Mouse (Mus musculus): ENCODE measurements around the gene B830017H08Rik. TPM values are rescaled to one million over a fixed set of nuclear protein-coding genes. Genes with fewer than 3 reads are reported as not detected.
A peak's percentile ranks its signal among the peaks of the same experiment; 100 is the strongest.

B830017H08Rik gene
- not detected for total RNA-seq (2021)
- long read RNA-seq, experiment 1, result 0 reads
- long read RNA-seq, experiment 2, result 0 reads

DNA sequence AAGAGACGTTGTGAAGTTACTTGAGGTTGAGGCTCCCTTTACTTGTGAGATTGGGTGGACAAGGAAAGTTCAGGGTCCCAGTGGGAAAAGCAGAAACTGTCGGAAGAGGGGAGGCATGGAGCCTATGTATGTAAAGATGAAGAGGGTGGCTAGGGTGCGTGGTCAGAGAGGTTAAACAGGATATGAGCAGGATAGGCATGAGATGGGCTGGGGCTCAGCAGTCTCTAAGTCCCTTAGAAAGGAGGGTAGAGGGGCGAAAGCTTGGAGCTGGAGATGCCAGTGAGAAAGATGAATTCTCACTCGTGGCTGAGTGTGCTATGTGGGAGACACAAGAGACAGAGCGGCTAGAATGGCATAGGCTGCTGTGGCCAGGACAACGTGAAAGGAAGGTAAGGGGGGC is at the start of gene B830017H08Rik:
Gene B830017H08Rik (plus strand): TSS at position 301 of the 400 bp plus-strand sequence.
- DNase-seq, result no peak

DNA sequence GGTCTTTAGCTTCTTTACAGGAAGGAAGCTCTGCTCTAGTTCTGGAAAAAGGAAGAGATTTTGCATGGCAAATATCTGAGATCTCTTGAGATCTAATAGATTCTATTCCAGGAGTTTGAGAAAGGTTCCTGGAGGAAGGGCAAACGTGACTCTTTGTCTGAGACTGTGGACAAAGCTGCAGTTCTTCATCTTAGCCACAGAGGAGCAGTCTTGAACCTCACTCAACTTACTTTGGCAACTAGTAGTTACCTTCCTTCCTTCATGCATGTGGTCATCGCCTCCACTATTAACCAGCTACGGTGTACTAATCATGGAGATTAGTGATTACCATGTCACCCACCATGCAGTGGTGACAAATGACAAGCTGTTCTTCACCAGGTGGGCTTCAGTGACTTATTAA is 47.6 kb upstream of the B830017H08Rik start:
- DNase-seq, result no peak

DNA sequence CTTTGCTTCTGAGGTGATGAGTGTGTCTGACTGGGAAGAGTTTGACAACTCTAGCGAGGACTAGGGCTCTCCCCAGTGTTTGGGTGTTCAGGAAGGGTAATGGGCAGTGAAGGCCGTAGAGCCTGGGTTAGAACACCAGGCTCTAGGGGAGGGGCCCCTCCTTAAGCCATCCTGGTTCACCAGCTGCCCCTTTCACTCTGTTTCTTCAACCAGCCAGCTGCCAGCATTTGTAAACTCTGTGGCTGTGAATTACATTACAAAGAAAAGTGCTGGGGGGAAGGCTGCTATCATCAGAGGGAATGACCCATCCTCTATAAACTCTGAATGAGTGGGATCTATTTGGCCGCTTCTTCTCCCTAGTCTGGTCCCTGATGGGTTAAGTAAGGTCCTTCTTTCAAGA is 40.2 kb upstream of the B830017H08Rik start:
- DNase-seq, result no peak

DNA sequence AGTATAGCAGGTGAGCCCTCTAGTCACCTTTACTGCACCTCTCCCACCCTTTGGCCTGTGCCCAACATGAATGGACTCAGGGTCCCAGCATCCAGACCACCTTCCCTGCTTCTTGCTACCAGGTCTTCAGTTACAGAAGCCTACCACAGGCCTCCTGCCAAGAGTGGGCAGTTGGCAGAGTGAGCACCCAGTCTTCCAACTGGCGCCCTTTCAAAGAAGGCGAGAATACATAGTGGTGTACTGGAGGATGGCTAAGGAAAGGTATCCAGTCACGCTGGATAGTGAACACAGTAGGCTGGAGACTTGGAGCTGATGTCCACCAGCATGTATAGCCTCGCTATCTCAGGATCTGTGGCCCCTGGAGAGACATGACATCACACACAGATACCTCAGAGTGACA is 38.9 kb upstream of the B830017H08Rik start:
- DNase-seq, result no peak

DNA sequence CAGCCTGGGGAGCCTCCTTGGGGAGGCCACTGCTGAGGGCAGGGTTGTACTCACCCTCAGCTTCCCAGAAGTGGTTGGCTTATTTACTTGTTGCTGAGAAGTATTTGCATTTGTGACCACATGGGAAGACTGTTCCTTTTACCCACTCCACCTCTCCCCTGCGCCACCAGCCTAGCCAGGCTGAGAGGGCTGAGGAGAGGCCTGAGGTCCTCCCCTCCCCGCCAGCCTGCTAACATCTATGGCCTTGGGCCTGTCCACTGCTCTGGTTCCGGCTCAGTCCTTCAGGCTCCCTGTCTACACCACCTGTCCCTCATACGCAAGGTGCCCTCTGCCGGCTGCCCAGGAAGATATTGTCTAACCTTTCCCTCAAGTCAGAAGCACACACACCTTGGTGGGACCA is 37.3 kb upstream of the B830017H08Rik start:
- no peak for DNase-seq

DNA sequence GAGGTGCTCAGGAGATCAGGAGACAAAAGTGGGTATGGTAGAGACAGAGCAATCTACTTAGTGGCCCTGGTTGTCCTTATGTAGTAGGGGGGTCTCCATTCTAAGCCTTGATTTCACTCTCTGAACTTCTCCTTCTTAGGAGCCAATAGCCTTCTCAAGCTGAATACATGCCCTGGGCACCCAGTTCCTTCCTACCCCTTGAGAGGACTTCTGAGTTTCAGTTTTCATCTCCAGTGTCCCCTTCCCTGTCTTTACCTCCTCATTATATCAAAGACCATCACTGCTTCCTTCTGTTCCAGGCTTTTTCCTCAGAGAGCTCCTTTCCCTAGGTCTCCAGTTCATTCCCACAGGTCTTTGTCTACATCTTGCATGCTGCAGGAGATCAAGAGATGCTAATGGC is 36.4 kb upstream of the B830017H08Rik start:
- no peak for DNase-seq

DNA sequence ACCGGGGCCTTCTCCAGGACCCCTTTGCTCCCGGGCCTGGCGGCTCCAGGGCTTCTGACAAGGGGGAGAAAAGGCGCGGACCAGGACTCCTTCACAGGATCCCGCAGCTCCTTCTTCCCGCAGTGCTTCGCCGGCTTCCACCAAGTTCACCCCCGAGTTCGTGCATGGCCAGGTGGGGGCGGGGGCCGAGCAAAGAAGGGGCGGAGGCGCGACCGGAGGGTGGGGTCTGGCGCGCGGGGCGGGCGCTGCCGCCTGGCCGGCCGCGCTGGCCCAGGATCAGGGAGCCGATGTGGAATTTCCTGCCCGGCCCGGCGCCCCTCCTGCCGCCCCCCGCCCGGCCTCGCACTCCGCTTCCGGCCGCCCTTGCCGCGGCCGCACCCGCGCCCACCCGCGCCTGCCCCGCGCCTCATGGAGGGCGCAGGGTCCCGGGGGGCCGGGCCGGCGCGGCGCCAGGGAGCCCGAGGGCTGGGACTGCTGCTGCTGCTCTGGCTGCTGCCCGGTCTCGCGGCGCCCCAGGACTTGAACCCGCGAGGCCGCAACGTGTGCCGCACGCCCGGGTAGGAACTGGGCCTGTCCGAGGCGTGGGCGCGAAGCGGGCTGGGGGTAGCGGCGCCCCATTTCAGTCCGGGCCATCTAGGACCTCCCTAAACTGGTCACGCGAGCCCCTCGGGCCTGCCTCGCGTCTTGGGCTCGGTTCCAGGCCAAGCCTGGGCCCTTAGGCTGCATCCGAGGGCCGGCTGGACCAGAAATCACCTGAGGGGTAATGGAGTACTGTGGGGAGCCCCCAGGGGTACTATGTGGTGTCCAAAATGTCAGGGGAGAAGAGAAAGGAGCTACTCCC is 35.7 kb upstream of the B830017H08Rik start, which contains the start of gene Scarf2:
Gene Scarf2 (plus strand): TSS at position 312 of the 841 bp plus-strand sequence.
- DNase-seq, result peak; percentile 72

DNA sequence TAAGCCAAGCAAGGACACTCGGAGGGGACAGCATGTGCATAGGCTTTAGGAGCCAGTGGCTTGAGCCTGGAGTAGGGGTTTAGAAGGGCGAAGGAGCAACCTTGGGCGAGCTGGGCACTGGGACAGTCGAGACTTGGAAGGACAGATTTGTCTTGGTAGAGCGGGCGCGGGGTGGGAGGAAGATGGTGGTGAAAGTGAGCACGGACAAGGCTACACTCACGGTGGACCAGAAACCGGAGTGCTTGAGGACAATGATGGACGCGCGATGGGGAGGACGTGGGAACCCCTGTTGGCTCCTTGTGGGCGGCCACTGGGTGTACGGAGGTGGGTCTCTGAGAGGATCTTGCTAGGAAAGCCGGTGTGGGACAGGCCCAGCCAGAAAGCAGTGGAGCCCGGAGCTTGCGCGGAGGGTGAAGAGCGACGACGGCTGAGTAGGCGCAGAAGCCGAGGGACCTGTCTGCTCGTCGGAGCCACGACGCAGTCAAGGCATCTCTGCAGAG is 35.1 kb upstream of the B830017H08Rik start:
- no peak for DNase-seq

DNA sequence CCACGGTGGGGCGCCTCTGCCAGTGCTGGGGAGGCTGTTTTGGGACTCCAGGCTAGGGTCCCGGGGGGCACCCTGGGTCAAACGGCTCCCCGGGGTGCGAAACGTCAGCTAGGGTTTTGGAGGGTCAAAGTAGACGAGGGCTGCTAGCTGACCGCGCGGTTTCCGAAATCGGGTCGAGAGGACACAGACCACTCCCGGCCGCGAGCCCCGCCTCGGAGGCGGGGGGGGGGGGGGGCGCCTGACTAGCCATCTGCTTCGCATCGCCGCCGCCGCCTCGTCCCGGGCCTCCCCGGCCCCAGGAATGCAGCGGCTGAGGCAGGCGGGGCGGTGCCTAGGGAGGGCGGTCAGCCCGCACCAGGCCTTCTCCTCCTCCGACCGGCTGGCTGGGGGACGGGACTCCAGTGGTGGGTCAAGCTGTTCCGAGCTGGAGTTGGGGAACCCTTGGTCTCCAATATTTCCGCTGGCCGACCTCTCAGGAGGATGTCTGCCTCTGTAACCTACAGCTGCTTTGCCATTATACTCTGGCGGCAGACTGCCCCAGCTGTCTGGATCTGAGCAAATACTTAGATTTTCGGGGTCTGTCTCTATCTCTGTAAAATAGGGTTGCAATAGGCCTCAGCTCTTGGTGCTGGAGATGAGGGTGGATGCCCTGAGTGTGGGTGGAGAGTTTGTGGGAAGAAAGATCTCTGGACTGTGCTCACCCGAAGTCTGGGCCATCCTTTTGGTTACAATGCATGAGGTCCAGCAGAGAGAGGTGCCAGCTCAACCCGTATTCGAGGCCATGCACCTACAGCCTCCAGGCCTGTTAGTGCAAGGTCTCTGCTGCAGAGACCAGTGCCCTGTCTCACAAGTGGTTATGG is 34.4 kb upstream of the B830017H08Rik start:
- DNase-seq, result peak; percentile 73

DNA sequence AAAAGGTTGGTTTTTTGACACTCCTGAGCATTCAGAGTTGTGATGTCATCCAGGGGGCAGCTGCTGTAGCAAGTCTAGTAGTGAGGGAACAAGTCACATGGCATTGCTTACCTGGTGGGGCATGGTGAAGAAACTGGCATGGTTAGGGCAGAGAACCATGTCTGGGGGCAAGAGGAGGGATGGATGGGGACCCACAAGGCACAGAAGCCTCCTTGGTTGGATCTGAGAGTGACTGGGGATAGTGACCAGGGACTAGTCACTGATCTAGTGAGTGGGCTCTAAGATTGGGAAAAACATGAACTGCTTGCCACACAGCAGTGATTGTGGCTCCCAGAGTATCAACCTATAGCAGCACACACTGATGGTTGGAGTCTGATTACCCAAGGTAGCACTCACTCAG is 33.3 kb upstream of the B830017H08Rik start:
- DNase-seq, result no peak

DNA sequence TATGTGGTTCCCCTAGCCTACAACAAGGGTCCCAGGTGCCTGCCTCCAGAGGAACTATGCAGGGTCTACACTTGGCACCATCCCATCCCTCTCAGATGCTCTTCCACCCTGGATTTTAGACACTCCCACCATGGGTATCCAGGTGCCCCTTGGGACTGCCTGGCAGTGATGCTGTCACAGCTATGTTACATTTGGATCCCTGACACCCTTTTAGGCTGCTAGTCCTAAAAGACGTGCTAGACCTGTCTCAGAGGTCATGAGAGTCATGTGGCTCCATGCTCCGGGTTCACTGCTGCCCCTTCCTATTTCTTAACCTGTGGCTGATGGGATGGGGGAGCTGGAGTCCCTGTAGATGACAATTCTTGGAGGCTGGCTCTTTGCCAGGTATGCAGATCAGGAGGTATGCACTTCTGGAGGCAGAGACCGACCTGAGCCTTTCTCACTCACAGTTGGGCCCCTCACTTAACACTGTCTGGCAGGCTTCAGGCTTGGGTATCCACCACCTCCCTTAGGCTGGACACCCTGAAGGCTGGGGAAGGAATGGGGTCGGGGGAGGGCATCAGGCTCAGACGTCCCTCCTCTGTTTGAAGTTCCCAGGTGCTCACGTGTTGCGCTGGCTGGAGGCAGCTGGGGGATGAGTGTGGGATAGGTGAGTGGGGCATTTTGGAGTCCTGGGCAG is 31.0 kb upstream of the B830017H08Rik start:
- no peak for DNase-seq

DNA sequence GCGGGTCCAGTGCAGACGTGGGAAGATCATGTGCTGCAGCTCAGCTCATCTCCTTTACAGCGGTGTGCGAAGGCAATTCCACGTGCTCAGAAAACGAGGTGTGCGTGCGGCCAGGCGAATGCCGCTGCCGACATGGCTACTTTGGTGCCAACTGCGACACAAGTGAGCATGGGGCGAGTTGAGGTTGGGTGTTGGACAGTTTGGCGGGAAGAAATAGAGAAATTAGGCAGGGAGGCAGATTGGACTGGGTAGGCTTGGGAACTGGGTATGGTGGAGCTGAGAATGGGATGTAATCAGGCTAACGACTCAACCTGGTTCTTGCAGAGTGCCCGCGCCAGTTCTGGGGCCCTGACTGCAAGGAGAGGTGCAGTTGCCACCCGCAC is 30.5 kb upstream of the B830017H08Rik start:
- no peak for DNase-seq

DNA sequence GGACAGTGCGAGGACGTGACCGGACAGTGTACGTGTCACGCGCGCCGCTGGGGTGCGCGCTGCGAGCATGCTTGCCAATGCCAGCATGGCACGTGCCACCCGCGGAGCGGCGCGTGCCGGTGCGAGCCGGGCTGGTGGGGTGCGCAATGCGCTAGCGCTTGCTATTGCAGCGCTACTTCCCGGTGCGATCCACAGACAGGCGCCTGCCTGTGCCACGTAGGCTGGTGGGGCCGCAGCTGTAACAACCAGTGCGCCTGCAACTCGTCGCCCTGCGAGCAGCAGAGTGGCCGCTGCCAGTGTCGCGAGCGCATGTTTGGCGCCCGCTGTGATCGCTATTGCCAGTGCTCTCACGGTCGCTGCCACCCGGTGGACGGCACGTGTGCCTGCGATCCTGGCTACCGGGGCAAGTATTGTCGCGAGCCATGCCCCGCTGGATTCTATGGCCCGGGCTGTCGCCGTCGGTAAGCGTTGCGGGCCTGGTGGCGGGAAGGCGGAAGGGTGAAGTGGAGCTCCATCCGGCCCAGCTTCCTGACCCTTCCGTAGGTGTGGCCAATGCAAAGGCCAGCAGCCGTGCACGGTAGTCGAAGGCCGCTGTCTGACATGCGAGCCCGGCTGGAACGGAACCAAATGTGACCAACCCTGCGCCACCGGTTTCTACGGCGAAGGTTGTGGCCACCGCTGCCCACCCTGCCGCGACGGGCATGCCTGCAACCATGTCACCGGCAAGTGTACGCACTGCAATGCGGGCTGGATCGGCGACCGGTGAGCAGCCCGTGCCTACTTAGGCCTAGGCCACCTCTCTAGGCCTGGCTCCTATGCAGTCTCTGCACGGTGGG is 29.9 kb upstream of the B830017H08Rik start:
- peak; percentile 33 for DNase-seq

DNA sequence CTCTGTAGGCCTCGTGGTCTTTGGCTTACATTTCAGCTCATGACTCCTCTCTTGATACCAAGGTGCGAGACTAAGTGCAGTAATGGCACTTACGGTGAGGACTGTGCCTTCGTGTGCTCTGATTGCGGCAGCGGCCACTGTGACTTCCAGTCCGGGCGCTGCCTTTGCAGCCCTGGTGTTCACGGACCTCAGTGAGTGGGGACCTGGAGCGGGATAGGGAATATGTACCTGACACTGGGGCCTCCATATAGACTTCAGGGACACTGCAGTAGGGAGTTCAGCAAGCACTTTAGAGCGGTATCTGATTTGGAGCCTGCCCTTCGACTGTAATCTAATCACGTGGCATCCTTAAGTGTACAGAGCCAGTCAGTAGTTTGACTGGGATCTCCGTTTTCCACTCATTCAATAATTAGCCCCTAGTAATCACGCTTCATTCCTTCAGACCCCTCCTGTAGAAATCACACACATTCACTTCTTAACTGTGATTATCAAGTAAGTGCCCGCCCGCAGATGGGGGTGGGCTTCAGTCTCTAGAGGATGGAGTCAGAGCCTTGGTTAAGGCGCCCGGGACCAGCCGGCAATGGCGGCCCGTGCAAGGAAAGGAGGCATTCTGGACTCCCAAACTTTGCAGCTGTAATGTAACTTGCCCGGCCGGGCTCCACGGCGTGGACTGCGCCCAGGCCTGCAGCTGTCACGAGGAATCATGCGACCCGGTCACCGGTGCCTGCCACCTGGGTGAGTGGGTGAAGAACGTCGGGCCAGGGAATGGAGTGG is 29.1 kb upstream of the B830017H08Rik start:
- no peak for DNase-seq

DNA sequence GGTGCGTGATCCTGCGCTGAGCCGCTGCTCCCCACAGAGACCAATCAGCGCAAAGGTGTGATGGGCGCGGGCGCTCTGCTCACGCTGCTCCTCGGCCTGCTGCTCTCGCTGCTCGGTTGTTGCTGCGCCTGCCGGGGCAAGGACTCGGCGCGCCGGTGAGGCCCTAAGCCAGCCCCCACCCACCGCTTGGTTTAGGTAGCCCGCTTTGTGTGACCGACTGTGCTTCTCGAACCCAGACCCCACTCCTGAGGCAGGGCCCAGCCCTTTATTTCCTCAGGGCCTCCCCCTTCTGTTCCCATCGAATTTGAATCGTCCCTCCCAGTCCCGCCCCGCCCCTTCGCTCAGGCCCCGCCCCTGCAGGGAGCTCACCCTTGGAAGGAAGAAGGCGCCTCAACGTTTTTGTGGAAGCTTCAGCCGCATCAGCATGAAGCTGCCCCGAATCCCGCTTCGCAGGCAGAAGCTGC is 28.4 kb upstream of the B830017H08Rik start:
- no peak for DNase-seq

DNA sequence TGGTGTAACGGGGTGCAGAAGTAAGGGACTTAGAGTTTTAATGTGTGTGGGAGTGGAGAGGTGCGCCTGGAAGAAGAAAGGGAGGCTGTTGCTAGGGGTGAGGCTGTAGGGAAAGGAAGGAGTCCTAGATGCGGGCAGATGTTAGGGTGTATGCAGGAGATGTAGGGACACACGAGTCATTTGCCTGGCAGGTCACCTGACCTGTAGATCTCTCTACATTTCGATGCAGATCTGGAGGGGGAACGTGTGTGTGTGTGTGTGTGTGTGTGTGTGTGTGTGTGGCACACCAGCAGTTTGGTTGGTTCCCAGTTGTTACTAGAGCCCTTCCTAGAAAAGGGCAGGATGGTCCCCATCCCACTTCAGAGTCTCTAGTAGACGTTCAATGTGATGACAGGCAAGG is 27.9 kb upstream of the B830017H08Rik start:
- DNase-seq, result no peak

DNA sequence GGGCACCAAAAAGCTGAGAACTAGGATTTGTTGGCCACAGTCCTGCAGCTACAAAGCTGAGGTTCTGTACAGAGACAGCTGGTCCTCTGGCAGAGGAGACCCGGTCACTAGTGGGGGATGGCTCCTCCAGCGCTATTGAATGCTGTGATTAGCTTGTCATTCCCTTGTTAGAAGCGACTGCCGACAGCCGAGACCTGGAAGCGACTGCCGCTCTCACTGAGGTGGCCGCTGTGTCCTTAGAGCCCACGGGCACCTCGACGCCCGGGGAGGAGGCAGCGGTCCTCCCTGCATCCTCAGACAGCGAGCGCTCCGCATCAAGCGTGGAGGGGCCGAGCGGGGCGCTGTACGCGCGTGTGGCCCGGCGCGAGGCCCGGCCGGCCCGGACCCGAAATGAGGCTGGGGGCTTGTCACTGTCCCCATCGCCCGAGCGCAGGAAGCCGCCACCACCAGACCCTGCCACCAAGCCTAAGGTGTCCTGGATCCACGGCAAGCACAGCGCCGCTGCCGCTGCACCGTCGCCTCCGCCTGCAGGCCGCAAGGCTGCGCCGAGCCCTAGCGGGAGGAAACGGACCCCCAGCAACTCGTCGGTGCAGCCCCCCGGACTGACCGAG is 26.2 kb upstream of the B830017H08Rik start:
- DNase-seq, result no peak

DNA sequence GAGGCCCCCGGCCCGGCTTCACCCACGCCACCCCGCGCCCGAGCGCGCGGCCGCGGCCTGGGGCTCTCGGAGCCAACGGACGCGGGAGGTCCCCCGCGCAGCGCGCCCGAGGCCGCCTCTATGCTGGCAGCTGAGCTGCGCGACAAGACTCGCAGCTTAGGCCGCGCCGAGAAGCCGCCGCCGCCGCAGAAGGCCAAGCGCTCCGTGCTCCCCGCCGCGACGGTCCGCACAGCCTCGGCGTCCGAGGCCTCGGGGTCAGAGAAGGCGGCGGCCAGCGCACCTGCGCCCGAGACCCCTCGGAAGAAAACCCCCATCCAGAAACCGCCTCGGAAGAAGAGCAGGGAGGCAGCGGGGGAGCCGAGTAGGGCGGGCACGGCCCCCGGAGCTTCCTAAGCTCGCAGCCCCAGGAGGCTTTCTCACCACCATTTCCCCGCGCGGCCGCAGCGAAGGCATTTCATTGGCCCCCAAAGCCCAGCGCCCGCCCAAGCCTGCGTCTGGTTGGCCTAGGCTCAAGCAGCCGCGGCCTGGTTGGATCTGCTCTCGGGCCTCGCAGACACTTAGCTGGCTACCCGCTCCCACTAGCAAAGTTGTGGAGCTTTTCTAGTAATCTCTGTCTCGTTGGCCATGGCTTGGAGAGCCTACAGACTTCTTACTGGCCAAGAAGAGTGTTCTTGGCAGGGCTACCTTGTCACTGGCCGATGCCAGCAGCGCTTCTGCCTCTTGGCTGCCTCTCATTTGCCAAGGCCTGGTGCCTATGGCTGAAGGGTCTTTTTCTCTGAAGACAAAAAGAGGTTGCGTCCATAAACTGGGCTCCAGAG is 25.5 kb upstream of the B830017H08Rik start:
- peak; percentile 89 for DNase-seq

DNA sequence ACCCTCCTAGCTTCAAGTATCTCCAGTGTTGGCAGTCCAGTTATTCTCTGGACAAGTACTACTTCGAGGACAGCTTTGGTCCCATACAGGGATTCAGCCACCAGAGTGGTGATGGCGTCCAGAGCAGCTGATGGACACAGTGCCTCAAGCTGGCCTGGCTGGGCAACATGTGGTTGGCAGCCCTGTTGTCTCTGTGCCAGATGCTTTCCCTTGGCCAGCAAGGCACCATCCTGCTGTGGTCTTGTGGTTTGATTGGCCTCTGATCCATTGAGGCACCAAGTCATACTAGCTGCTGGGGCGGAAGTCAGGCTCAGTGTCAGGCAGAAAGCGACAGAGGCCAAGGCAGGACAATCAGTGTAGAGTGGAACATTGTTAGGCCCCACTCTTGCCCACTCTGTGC is 23.8 kb upstream of the B830017H08Rik start:
- DNase-seq, result no peak

All from gastrocnemius, postnatal 25 days (tissue).